Mouse (Mus musculus) olfactory bulb, adult 2 months (tissue): ENCODE results near the gene Taar8c.

Source experiments
- CTCF ChIP-seq: fragments of 200-500 bp; IDR thresholded peaks from 2 replicates; pipeline ENCODE4 v1.5.1; 2012; ENCODE audit warnings: low read depth, mild to moderate bottlenecking, low read length, moderate library complexity; ENCODE audit not compliant: insufficient read depth
- POLR2A ChIP-seq: fragments of 200-500 bp; IDR thresholded peaks from 2 replicates; pipeline ENCODE4 v1.6.1; 2012; ENCODE audit warnings: mild to moderate bottlenecking, low read depth, low read length, moderate library complexity; ENCODE audit not compliant: insufficient read depth

DNA sequence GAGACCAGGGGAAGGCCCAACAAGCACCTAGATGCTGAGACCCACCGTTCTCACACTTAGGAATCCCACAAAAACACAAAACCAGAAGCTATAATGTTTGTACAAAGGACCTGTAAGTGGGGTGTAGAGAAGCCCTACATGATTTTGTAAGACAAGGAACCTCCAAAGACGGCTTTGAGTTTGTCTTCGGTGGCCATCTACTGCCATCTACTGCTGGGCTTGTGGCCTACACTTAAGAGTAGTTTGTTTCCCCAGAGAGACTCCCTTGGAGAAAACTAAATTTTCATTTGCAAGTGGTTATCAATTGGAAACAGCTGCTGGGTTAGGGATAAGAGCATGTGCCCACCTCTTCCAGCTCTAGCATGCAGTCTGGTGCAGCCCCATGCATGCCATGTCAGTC is 21.5 kb downstream of the Taar8c start:
- TF ChIP-seq CTCF: no peak
- no peak for TF ChIP-seq POLR2A
